Mouse (Mus musculus) midbrain, embryonic 14.5 days (tissue): Measurements from ENCODE around the gene Itga11. TPM values are rescaled to one million over a fixed set of nuclear protein-coding genes. Genes with fewer than 3 reads are reported as not detected.

Source experiments
- ATAC-seq: fragments of 200-750 bp; cut with Nextera tagmentation; 2 replicates; pipeline ENCODE4 v1.8.0; 2017; ENCODE audit warnings: moderate number of reproducible peaks, moderate library complexity; ENCODE audit not compliant: low FRiP score, low TSS enrichment
- DNase-seq: peaks from one replicate; pipeline ENCODE4 v3.0.0-alpha.2; 2015
- H3K27ac ChIP-seq: fragments of 300-500 bp; sonication (generic); replicated peaks from 2 replicates; pipeline ENCODE4 v1.5.1; 2014; ENCODE audit warnings: mild to moderate bottlenecking, low read depth, low read length, moderate library complexity
- H3K27me3 ChIP-seq: fragments of 300-500 bp; sonication (generic); 2 replicates; pipeline ENCODE4 v1.6.1; 2014; ENCODE audit warnings: low read length, control low read depth, mixed read lengths; ENCODE audit not compliant: control insufficient read depth, insufficient read depth
- H3K36me3 ChIP-seq: fragments of 300-500 bp; sonication (generic); 2 replicates; pipeline ENCODE4 v1.6.1; 2014; ENCODE audit warnings: low read length, control low read depth; ENCODE audit not compliant: control insufficient read depth, insufficient read depth
- H3K4me1 ChIP-seq: fragments of 300-500 bp; sonication (generic); 2 replicates; pipeline ENCODE4 v1.6.1; 2014; ENCODE audit warnings: mild to moderate bottlenecking, antibody characterized with exemption, low read length, control low read depth; ENCODE audit not compliant: control insufficient read depth, insufficient read depth
- H3K4me2 ChIP-seq: fragments of 300-500 bp; sonication (generic); 2 replicates; pipeline ENCODE4 v1.6.1; 2014; ENCODE audit warnings: mild to moderate bottlenecking, low read length, moderate library complexity
- H3K4me3 ChIP-seq: fragments of 300-500 bp; sonication (generic); replicated peaks from 2 replicates; pipeline ENCODE4 v1.5.1; 2014; ENCODE audit warnings: low read depth, low read length
- H3K9ac ChIP-seq: fragments of 300-500 bp; sonication (generic); replicated peaks from 2 replicates; pipeline ENCODE4 v1.6.1; 2014; ENCODE audit warnings: mild to moderate bottlenecking, low read length, moderate library complexity
- H3K9me3 ChIP-seq: fragments of 300-500 bp; sonication (generic); 2 replicates; pipeline ENCODE4 v1.6.1; 2016; ENCODE audit warnings: low read length, control low read depth, mixed read lengths; ENCODE audit not compliant: control insufficient read depth
- WGBS: fragments of 180-500 bp; shearing (Covaris S2); extraction: QIAGEN DNeasy Blood & Tissue Kit; methylation state at CpG from one replicate; pipeline ENCODE4 v1.1.7; 2014; 5-methylcytosine and 5-hydroxymethylcytosine counted together
- polyA plus RNA-seq: library from polyadenylated mRNA; unstranded; fragments of >200 nt; fragmentation: Nextera tagmentation; extraction: Ambion mirVana; gene quantifications from 2 replicates; pipeline ENCODE4 v1.2.1, GENCODE M21; 2014

Itga11 gene
- polyA plus RNA-seq, 1 experiment from 2014 or later: 1.8 TPM

DNA sequence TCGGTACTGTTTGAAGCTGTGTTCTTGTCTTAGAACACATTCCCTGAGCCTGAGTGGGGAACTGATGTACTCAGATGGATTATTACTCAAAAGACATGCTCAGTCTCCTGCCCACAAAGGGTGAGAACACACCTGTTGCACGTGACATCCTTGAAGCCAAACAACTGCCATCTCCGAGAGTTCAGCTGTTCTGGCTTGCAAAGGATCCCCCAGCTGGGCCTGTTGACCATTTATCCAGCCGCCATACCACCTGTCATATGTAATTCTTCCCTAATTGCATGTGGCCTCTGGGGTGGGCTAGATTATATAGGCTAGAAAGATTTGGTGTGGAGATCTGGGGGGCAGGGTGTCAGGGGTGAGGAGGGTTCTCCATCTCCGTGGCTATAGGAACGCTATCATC is 143.2 kb downstream of the Itga11 start:
- Histone ChIP-seq H3K4me2 (no peak overlapping the region), H3K9ac (no peak overlapping the region), H3K27me3 (no peaks in the 10 kb centered on the region), H3K9me3 (no peaks in the 10 kb centered on the region), H3K4me1 (peaks cover 6% of the 10 kb centered on the region), H3K36me3 (no peaks in the 10 kb centered on the region), H3K4me3 (no peak overlapping the region), H3K27ac (no peak overlapping the region)
- ATAC-seq (no peak), DNase-seq (no peak)
- 92% methylated on average over 6 of the region's 6 CpGs for WGBS

DNA sequence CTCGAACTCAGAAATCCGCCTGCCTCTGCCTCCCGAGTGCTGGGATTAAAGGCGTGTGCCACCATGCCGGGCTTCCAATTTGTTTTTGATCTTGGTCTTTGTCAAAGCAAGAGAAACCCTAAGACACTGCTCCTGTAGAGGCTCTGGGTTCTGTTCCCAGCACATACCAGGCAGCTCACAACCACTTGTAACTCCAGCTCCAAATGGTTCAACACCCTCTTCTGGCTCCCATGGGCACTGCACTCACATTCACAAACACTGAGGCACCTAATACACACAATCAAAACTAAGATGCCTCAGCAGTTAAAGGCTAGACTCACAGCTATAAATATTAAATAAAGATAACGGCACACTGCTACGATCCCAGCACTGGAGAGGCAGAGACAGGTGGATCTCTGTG is 144.2 kb downstream of the Itga11 start:
- no peaks in the 10 kb centered on the region for H3K27me3 ChIP-seq
- no peak overlapping the region for H3K27ac ChIP-seq
- no peaks in the 10 kb centered on the region for H3K36me3 ChIP-seq
- WGBS: 94% methylated on average over 7 of the region's 7 CpGs
- DNase-seq: no peak
- no peak overlapping the region for H3K9ac ChIP-seq
- no peak overlapping the region for H3K4me3 ChIP-seq
- no peaks in the 10 kb centered on the region for H3K9me3 ChIP-seq
- no peak overlapping the region for H3K4me2 ChIP-seq
- ATAC-seq: no peak
- peaks cover 15% of the 10 kb centered on the region for H3K4me1 ChIP-seq

GRCm38 (mm10) chr9:62825791-62826393 is 148.3 kb downstream of the Itga11 start:
- peak; percentile 28; the same call in 1 of the 2 replicates for ATAC-seq
- Histone ChIP-seq H3K9me3 (no peaks in the 10 kb centered on the region), H3K4me2 (peak overlapping the region; percentile 13; the same call in 1 of the 2 replicates), H3K27me3 (no peaks in the 10 kb centered on the region), H3K4me3 (no peak overlapping the region), H3K9ac (no peak overlapping the region), H3K27ac (peak overlapping the region; percentile 55), H3K36me3 (no peaks in the 10 kb centered on the region), H3K4me1 (peaks cover 15% of the 10 kb centered on the region)
- WGBS: 6% methylated on average over 9 of the region's 9 CpGs
- peak; percentile 51 for DNase-seq

- H3K36me3 ChIP-seq: no peaks in the 10 kb centered on the region
- H3K4me3 ChIP-seq: no peak overlapping the region
- ATAC-seq: no peak
- no peak overlapping the region for H3K9ac ChIP-seq
- peak overlapping the region; percentile 13; the same call in 1 of the 2 replicates for H3K4me2 ChIP-seq
- no peaks in the 10 kb centered on the region for H3K9me3 ChIP-seq
- WGBS: 5% methylated on average over 7 of the region's 7 CpGs
- peak overlapping the region; percentile 55 for H3K27ac ChIP-seq
- no peaks in the 10 kb centered on the region for H3K27me3 ChIP-seq
- peaks cover 15% of the 10 kb centered on the region for H3K4me1 ChIP-seq
- no peak for DNase-seq
These were observed 148.8 kb downstream of the Itga11 start for GRCm38 (mm10) chr9:62826456-62826855.

DNA sequence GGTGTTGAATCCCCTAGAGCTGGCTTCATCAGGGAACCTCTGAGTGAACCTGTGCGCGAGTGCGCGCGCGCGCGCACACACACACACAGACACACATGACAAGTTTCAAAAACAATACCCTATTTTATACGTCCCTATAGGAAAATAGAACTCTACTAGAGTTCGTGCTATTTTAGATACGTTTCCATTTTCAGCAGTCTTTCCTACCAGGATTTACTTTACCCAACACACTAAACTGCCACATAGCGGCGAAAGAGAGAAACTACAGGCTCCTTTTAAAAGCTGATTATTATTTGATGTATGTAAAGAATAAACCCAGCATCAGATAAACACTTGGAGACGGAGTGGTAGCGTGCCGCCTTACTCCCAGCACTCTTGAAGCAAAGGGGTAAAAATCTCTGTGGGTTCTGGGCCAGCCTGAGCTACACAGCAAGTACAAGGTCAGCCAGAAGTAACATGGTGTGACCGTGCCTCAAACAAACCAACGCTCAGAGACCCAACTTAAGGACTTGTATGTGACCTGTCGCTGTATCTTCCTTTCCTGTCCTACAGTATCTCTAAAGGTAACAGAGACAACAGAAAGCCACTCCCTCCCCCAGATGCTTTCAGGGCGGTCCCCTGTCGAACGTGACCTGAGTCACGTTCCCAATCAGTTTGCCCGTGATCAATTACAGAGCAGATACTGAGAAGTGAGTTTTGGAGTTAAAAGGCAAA is 150.5 kb downstream of the Itga11 start:
- H3K4me3 ChIP-seq: peak overlapping the region; percentile 32
- no peaks in the 10 kb centered on the region for H3K36me3 ChIP-seq
- no peak for ATAC-seq
- H3K27ac ChIP-seq: peak overlapping the region; percentile 60; the same call in 1 of the 2 replicates
- no peaks in the 10 kb centered on the region for H3K9me3 ChIP-seq
- no peaks in the 10 kb centered on the region for H3K27me3 ChIP-seq
- H3K9ac ChIP-seq: no peak overlapping the region; the same call in 1 of the 2 replicates
- peak overlapping the region; percentile 54 for H3K4me2 ChIP-seq
- DNase-seq: peak; percentile 84
- WGBS: 7% methylated on average over 24 of the region's 24 CpGs
- peaks cover 15% of the 10 kb centered on the region for H3K4me1 ChIP-seq

- no peaks in the 10 kb centered on the region for H3K27me3 ChIP-seq
- H3K4me2 ChIP-seq: peak overlapping the region; percentile 54
- no peaks in the 10 kb centered on the region for H3K9me3 ChIP-seq
- no peaks in the 10 kb centered on the region for H3K36me3 ChIP-seq
- H3K27ac ChIP-seq: no peak overlapping the region
- H3K9ac ChIP-seq: no peak overlapping the region; the same call in 1 of the 2 replicates
- H3K4me1 ChIP-seq: peaks cover 15% of the 10 kb centered on the region
- peak overlapping the region; percentile 32 for H3K4me3 ChIP-seq
- under 1% methylated on average over 23 of the region's 23 CpGs for WGBS
- DNase-seq (peak; percentile 95), ATAC-seq (peak; percentile 92)
These were observed 151.0 kb downstream of the Itga11 start for GRCm38 (mm10) chr9:62828662-62829086.

DNA sequence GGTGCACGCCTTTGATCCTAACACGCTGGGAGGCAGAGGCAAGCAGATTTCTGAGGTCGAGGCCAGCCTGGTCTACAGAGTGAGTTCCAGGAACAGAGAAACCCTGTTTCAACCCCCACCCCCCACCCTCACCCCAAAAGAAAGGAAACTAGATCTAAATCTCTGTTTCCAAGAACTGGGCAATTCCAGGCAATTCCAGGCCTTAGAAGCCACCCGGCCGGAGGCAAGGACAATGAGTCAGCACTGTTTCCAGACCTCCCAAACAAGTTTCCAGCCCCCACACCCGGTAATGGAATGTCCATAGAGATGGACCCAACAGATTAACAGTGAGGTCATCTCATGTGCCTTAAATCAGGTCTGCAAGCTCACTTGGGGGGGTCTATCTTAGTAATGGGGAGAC is 152.3 kb downstream of the Itga11 start:
- Histone ChIP-seq H3K4me2 (no peak overlapping the region), H3K9ac (no peak overlapping the region), H3K4me1 (peaks cover 15% of the 10 kb centered on the region), H3K9me3 (no peaks in the 10 kb centered on the region), H3K4me3 (no peak overlapping the region), H3K27ac (no peak overlapping the region), H3K27me3 (no peaks in the 10 kb centered on the region), H3K36me3 (no peaks in the 10 kb centered on the region)
- 83% methylated on average over 6 of the region's 6 CpGs for WGBS
- no peak for ATAC-seq
- DNase-seq: no peak
